Mouse (Mus musculus) heart, embryonic 15.5 days (tissue): Measurements from ENCODE around the gene Vsx1. TPM values are rescaled to one million over a fixed set of nuclear protein-coding genes. Genes with fewer than 3 reads are reported as not detected.
A peak's percentile ranks its signal among the peaks of the same experiment; 100 is the strongest.

Experiments
- ATAC-seq: fragments of 200-750 bp; cut with Nextera tagmentation; replicated peaks from 2 replicates; pipeline ENCODE4 v1.8.0; 2017; ENCODE audit warnings: low read depth, moderate TSS enrichment; ENCODE audit not compliant: insufficient number of reproducible peaks, insufficient read depth, low FRiP score
- H3K27ac ChIP-seq: fragments of 300-500 bp; sonication (generic); 2 replicates; pipeline ENCODE4 v1.5.1; 2015; ENCODE audit warnings: mild to moderate bottlenecking, inconsistent platforms
- H3K27me3 ChIP-seq: fragments of 300-500 bp; sonication (generic); 2 replicates; pipeline ENCODE4 v1.6.1; 2015; ENCODE audit warnings: inconsistent platforms
- H3K36me3 ChIP-seq: fragments of 300-500 bp; sonication (generic); 2 replicates; pipeline ENCODE4 v1.6.1; 2015; ENCODE audit warnings: mild to moderate bottlenecking, inconsistent platforms
- H3K4me1 ChIP-seq: fragments of 300-500 bp; sonication (generic); replicated peaks from 2 replicates; pipeline ENCODE4 v1.6.1; 2015; ENCODE audit warnings: inconsistent platforms
- H3K4me2 ChIP-seq: fragments of 300-500 bp; sonication (generic); 2 replicates; pipeline ENCODE4 v1.6.1; 2015; ENCODE audit warnings: inconsistent platforms, mild to moderate bottlenecking, moderate library complexity
- H3K4me3 ChIP-seq: fragments of 300-500 bp; sonication (generic); 2 replicates; pipeline ENCODE4 v1.5.1; 2015; ENCODE audit warnings: mild to moderate bottlenecking, inconsistent platforms
- H3K9ac ChIP-seq: fragments of 300-500 bp; sonication (generic); 2 replicates; pipeline ENCODE4 v1.6.1; 2015; ENCODE audit warnings: mild to moderate bottlenecking, inconsistent platforms
- H3K9me3 ChIP-seq: fragments of 300-500 bp; sonication (generic); replicated peaks from 2 replicates; pipeline ENCODE4 v1.6.1; 2016; ENCODE audit warnings: inconsistent platforms
- WGBS: fragments of 180-500 bp; shearing (Covaris S2); methylation state at CpG from one replicate; pipeline ENCODE4 v1.1.7; 2015; ENCODE audit warnings: mixed read lengths; 5-methylcytosine and 5-hydroxymethylcytosine counted together
- polyA plus RNA-seq: library from polyadenylated mRNA; unstranded; fragments of >200 nt; fragmentation: Nextera tagmentation; extraction: Ambion mirVana; gene quantifications from 2 replicates; pipeline ENCODE4 v1.2.1, GENCODE M21; 2015

The Vsx1 gene
- polyA plus RNA-seq, 1 experiment from 2014 or later = not detected

DNA sequence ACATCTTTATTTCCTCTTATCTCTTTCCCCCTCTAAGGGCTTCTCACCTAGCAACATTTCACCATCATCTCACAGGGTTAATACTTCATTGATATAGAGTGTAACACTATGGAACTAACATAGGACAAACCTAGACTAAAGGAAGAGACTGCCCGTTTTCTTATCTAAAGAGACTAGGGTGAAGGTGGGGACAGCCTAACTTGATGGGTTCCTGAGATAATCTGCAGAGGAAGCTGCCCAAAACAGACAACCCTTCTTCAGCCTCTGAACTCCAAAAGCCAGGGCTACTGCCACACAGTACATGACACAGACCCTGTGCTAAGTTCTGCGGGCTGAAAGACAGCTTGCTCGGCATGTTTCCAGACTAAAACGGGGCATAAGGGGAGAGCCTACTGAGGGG lies 7.6 kb downstream of the Vsx1 start:
- ATAC-seq = no peak
- H3K27me3 ChIP-seq = peaks cover 18% of the 10 kb centered on the region
- H3K27ac ChIP-seq = no peak overlapping the region
- WGBS = 35% methylated on average over 4 of the region's 4 CpGs
- H3K9me3 ChIP-seq = no peaks in the 10 kb centered on the region
- no peak overlapping the region for H3K4me3 ChIP-seq
- H3K4me2 ChIP-seq = no peak overlapping the region
- H3K4me1 ChIP-seq = no peaks in the 10 kb centered on the region
- no peaks in the 10 kb centered on the region for H3K36me3 ChIP-seq
- no peak overlapping the region for H3K9ac ChIP-seq

DNA sequence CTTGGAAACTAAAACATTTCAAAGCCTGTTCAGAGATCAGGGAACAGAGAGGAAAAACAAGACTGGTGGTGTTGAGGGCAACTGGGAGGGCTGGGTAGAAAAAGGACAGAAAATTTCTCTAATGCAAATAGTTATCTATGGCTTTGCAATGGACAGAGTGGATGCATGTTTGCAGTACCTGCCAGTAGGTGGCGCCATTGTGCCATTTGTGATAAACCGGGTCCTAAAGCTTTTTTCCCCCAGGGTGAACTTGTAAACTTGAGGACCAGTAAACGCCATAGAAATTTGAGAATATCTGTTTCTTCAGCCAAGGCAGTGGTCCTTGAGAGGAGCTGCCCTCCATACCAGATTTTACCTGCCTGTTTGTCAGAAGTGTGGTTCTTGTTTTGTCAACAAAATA lies 10.8 kb downstream of the Vsx1 start:
- no peaks in the 10 kb centered on the region for H3K36me3 ChIP-seq
- no peak for ATAC-seq
- no peak overlapping the region for H3K9ac ChIP-seq
- H3K4me3 ChIP-seq = no peak overlapping the region
- H3K27ac ChIP-seq = no peak overlapping the region
- H3K9me3 ChIP-seq = no peaks in the 10 kb centered on the region
- H3K4me1 ChIP-seq = no peaks in the 10 kb centered on the region
- H3K4me2 ChIP-seq = no peak overlapping the region
- no peaks in the 10 kb centered on the region for H3K27me3 ChIP-seq
- WGBS = 2% methylated on average over 3 of the region's 3 CpGs

DNA sequence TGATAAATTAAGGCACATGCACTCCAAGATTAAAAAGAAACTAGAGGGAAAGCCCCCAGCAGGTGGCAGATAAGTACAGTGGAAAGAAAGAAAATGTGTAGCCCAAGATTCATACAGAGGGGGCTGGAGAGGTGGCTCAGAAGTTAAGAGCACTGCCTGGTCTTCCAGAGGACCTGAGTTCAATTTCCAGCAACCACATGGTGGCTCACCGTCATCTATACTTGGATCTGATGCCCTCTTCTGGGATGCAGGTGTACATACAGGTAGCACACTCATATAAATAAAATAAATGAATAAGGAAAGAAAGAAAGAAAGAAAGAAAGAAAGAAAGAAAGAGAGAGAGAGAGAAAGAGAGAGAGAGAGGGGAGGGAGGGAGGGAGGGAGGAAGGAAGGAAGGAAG lies 13.6 kb downstream of the Vsx1 start:
- Histone ChIP-seq H3K4me2 (no peak overlapping the region), H3K4me1 (no peaks in the 10 kb centered on the region), H3K36me3 (no peaks in the 10 kb centered on the region), H3K9me3 (no peaks in the 10 kb centered on the region), H3K9ac (no peak overlapping the region), H3K27ac (no peak overlapping the region), H3K27me3 (no peaks in the 10 kb centered on the region), H3K4me3 (no peak overlapping the region)
- no peak for ATAC-seq
- 36% methylated on average over 1 of the region's 1 CpGs for WGBS

DNA sequence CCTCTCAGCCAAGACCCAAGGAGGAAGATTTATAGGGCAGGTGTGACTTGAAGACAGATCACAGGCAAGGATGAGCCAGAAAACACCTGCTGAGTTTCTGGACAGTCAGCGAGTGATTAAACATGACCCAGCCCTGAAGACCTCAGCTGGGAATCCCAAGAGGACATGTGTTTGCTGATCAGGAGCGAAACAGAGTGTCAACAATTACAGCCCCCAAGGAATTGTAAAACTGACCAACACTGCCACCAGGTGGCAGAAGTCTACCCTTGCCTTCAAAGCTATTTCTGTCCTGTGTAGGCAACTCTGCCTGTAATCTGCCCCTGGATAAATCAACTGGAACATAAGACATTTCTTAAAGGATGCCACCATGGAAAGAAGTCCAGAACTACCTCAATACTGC lies 14.3 kb downstream of the Vsx1 start:
- no peaks in the 10 kb centered on the region for H3K27me3 ChIP-seq
- no peaks in the 10 kb centered on the region for H3K4me1 ChIP-seq
- ATAC-seq = no peak
- 5% methylated on average over 2 of the region's 2 CpGs for WGBS
- H3K9ac ChIP-seq = no peak overlapping the region
- H3K4me3 ChIP-seq = no peak overlapping the region
- H3K36me3 ChIP-seq = no peaks in the 10 kb centered on the region
- H3K4me2 ChIP-seq = no peak overlapping the region
- H3K9me3 ChIP-seq = no peaks in the 10 kb centered on the region
- H3K27ac ChIP-seq = no peak overlapping the region

DNA sequence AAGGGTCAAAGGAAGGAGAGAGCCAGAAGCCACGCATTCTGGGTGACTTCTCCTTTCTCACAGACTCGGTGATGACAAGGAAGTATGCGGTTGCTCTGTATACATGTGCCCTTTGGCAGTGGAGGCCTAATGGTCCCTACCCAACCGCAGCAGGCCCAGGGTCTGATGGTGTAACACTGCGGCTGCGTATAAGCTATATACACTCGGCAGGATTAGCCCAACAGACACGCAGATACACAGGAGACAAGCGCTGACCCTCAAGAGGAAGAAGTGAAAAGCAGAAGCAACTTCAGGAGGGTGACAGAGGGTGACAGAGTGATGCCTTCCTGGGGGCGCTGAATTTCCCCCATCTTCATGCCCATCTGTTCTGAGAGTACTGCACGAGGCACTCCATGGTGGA lies 15.2 kb downstream of the Vsx1 start:
- Histone ChIP-seq H3K4me2 (no peak overlapping the region), H3K27me3 (no peaks in the 10 kb centered on the region; the same call in 1 of the 2 replicates), H3K4me3 (no peak overlapping the region), H3K36me3 (no peaks in the 10 kb centered on the region), H3K9me3 (no peaks in the 10 kb centered on the region), H3K27ac (no peak overlapping the region), H3K9ac (no peak overlapping the region), H3K4me1 (peaks cover 2% of the 10 kb centered on the region; the same call in 1 of the 2 replicates)
- 75% methylated on average over 11 of the region's 11 CpGs for WGBS
- ATAC-seq = no peak

DNA sequence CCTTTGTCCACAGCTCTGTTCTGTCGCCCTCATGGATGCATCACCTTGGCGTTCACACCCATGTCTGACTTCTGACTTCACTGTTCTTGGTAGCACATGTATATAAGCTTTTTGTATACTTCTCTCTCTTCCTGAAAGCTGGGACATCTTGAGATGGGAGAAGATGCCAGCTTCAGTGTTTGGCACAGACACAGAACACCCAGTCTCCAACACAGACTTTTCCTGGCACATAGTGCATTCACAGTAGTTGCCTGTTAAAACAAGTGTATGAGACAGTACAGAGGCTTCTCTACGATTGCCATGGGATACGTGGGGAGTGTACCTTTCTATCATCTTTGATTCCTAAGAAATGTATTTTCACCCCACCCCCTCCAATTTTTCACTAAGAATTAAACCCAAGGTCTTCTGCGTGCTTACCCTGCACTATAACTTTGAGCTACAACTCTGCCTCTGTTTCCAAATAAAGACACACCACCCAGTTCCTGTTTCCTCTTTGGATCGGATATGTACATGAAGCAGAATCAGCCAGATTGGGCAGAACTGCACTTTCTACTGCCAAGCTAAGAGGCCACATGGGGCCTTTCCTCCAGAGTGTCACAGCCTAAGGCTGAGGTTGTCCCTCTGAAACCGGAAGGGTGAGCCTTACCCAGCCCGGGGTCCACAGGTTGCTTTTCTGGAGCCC lies 17.4 kb downstream of the Vsx1 start:
- Histone ChIP-seq H3K4me3 (no peak overlapping the region), H3K27me3 (peaks cover 7% of the 10 kb centered on the region), H3K27ac (no peak overlapping the region), H3K4me2 (no peak overlapping the region), H3K36me3 (no peaks in the 10 kb centered on the region), H3K4me1 (peaks cover 18% of the 10 kb centered on the region), H3K9me3 (no peaks in the 10 kb centered on the region), H3K9ac (no peak overlapping the region)
- 74% methylated on average over 8 of the region's 8 CpGs for WGBS
- ATAC-seq = no peak

DNA sequence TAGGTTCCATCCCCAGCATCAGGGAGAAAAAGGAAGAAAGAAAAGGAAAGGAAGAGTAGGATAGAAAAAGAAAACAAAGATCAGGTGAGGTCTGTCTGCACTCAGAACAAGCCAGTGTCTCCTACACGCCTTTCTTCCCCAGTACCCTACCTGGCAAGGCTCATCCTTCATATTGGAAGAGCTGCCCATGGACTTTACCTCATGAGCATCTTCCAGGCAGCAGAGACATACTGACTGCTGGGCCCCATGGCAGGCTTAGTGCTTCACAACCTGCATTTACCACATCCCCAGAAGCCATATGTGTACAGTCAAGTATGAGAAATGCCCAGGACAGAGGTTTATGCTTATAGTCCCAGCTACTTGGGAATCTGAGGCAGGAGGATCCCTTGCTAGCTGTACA lies 18.2 kb downstream of the Vsx1 start:
- no peak overlapping the region for H3K27ac ChIP-seq
- no peaks in the 10 kb centered on the region for H3K36me3 ChIP-seq
- H3K9me3 ChIP-seq = no peaks in the 10 kb centered on the region
- no peak overlapping the region for H3K4me2 ChIP-seq
- H3K4me1 ChIP-seq = peaks cover 22% of the 10 kb centered on the region
- no peak for ATAC-seq
- no peak overlapping the region for H3K4me3 ChIP-seq
- H3K27me3 ChIP-seq = peaks cover 9% of the 10 kb centered on the region
- H3K9ac ChIP-seq = no peak overlapping the region
- WGBS = 89% methylated on average over 1 of the region's 1 CpGs

DNA sequence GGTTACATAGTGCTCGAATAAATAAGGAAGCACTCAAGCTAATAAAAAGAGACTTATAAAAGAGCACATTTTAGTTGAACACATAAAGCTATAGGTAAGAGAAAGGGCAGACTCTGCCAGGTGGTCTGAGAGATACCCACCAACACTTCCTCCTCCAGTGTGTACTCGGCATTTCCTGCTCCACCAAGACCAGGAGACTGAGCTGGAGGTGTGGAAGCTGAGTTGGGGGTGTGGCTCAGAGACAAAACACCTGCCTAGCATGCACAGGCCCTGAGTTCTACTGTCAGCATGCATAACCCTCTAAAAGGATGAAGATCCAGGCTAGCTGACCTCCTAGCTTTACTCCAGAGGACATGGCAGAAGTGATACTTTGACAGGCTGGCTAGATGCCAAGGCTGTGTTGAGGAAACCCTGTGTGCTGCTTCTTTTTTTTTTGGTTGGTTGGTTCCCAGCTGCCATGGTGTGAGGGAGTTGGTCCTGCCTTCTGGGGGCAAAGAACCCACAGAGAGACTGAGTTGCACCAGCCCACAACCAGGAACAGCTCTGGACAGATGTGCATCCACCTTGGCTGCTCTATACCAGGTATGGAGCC lies 19.6 kb downstream of the Vsx1 start:
- no peak for ATAC-seq
- 60% methylated on average over 2 of the region's 2 CpGs for WGBS
- H3K36me3 ChIP-seq = no peaks in the 10 kb centered on the region
- H3K4me1 ChIP-seq = peaks cover 29% of the 10 kb centered on the region
- H3K4me2 ChIP-seq = no peak overlapping the region
- H3K9ac ChIP-seq = no peak overlapping the region
- H3K4me3 ChIP-seq = no peak overlapping the region
- H3K9me3 ChIP-seq = no peaks in the 10 kb centered on the region
- H3K27ac ChIP-seq = no peak overlapping the region
- peaks cover 9% of the 10 kb centered on the region for H3K27me3 ChIP-seq

DNA sequence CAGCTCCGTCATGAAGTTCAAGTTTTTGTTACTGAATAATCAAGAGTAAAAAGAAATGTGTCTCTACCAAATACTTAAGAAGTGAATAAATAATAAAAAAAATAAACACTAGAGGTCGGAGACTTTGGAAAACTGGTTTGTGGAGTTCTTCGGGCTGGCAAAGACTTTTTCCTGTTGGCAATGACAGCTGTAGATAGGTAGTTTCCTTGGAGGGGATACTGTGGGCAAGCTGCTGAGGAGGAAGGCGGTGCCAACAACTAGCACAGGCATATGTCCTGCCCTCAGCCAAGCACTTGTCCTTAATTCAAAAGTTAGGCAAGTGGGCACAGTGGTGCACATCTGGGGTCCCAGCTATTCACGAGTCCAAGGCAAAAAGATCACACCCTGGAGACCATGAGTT lies 20.2 kb downstream of the Vsx1 start:
- H3K4me3 ChIP-seq = no peak overlapping the region
- no peaks in the 10 kb centered on the region for H3K36me3 ChIP-seq
- peak overlapping the region; percentile 98; the same call in 1 of the 2 replicates for H3K4me2 ChIP-seq
- peaks cover 9% of the 10 kb centered on the region for H3K27me3 ChIP-seq
- 79% methylated on average over 5 of the region's 5 CpGs for WGBS
- H3K4me1 ChIP-seq = peaks cover 32% of the 10 kb centered on the region
- no peak overlapping the region for H3K9ac ChIP-seq
- no peak overlapping the region for H3K27ac ChIP-seq
- ATAC-seq = no peak
- no peaks in the 10 kb centered on the region for H3K9me3 ChIP-seq

DNA sequence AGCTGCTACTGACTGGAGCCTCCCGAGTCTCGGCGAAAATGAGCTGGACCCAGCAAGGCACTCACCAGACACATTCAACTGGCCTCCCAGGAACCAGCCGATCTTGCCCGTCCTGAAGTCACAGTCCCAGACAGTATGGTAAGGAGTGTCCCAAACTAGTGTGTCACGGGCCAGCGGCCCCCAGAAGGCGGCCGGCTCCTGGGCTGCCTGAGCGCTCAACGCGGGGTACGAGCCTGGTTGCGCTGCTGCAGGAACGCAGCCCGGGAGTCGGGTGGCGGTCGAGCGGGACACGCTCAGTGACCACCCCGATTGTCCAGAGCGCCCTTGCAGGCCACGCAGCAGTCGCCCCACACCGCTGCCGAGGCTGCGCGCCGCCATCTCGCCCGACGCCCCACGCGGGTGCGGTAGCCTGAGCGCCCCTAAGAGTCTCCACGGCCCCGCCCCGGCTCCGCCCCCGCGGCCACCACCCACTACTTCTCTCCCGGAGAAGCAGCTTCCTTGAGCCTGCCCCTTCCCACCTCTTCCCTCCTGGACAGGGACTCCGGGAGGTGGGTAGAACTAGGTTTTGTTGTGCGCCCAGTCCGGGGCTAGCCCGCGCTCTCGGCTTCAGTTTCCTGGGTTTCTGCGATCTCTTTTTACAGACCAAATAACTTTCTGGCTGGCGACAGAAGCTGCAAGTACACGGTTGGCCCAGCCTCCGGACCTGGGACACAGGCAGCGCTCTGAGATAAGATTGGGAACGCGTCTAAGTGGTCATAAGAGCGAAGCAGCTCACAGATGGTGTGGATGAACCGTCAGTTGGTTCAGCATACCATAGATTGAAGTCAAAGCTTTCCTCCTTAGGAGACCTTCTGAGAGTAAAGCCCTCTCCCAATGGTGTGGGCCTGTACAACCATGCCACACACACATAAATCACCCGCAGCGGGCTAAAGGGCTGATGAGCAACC lies 21.1 kb downstream of the Vsx1 start, which contains the start of gene Acss1:
TSS of gene Acss1 (minus strand) at position 681 of the 947 bp plus-strand sequence.
- Histone ChIP-seq H3K36me3 (no peaks in the 10 kb centered on the region), H3K4me3 (peak within 1 kb of the TSS; percentile 77), H3K27me3 (peaks cover 9% of the 10 kb centered on the region), H3K9me3 (no peaks in the 10 kb centered on the region), H3K4me1 (peaks cover 40% of the 10 kb centered on the region), H3K9ac (peak within 1 kb of the TSS; percentile 73), H3K4me2 (peak within 1 kb of the TSS; percentile 98), H3K27ac (peak within 1 kb of the TSS; percentile 40)
- 2% methylated on average over 61 of the region's 61 CpGs for WGBS
- peak; percentile 68 for ATAC-seq

DNA sequence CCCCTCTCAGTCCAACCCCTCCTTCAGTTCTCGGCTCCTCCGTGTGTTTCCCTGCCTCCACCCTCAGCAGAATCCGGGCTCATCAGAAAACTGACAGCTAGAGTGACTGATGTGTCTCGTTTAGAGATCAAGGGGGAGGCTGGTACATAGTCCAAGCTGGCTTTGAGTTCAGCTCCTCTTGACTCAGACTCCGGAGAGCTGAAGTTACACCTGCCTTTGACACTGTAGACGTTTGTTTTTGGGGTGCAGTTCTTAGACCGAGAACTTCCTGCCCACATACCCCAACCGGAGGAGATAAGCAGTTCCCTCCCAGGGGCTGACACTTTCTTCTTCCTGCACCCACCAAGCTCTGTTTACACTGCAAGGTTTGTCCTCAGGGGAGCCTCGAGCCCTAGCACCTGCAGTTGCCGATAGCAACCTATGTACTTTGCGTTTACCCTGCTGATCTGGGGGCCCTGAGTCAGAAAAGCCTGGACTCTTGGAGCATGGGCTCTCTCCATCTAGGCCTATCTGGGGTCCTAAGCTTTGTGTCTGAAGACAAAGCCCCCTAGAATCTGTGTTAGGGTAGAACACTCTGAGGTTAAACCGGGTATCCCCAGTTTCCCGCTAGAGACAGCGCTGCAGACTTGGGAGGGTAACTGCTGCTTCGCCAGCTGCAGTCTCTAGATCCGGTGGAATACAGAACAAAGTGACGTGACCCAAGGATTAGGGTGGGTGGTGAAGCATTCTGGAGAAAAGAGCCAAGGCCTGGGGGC lies 21.9 kb downstream of the Vsx1 start:
- 5% methylated on average over 17 of the region's 17 CpGs for WGBS
- Histone ChIP-seq H3K4me1 (peaks cover 43% of the 10 kb centered on the region), H3K27me3 (peaks cover 9% of the 10 kb centered on the region), H3K4me3 (peak overlapping the region; percentile 77), H3K9ac (peak overlapping the region; percentile 73), H3K36me3 (no peaks in the 10 kb centered on the region), H3K27ac (peak overlapping the region; percentile 40), H3K9me3 (no peaks in the 10 kb centered on the region), H3K4me2 (peak overlapping the region; percentile 98)
- peak; percentile 20; the same call in 1 of the 2 replicates for ATAC-seq
